Mouse (Mus musculus): ENCODE data around the gene Cd3g.

- no peak for TF ChIP-seq CTCF (IDR thresholded peaks at IDR 0.05; ENCODE audit: low read depth, low read length)
- no peak for TF ChIP-seq POLR2AphosphoS5 (IDR thresholded peaks at IDR 0.05; ENCODE audit: insufficient replicate concordance, low read depth, low read length)
- TF ChIP-seq GATA2 (IDR thresholded peaks at IDR 0.05; ENCODE audit: borderline replicate concordance, low read depth, low read length): no peak
- no peak for TF ChIP-seq TAL1 (conservative IDR thresholded peaks at IDR 0.05; ENCODE audit: low read depth, low read length)
- TF ChIP-seq GATA1 (IDR thresholded peaks at IDR 0.05; ENCODE audit: borderline replicate concordance, low read length): no peak
Measured at GRCm38 (mm10) chr9:45011291-45011690, 31.1 kb upstream of the Cd3g start.
